Mouse (Mus musculus): Measurements from ENCODE around the gene Pkig.
"Not testable (repeated sequence)": the region's sequence is repeated elsewhere in the genome, so short reads cannot be mapped to it uniquely, and the experiment has no call there.

Pkig gene

GRCm38 (mm10) chr2:163643576-163643971 lies 14.6 kb upstream of the Pkig start:
- no peak for DNase-seq (ENCODE audit: low spot score)

- DNase-seq (ENCODE audit: low spot score) = no peak
Measured at GRCm38 (mm10) chr2:163644047-163644446, 14.1 kb upstream of the Pkig start.

DNA sequence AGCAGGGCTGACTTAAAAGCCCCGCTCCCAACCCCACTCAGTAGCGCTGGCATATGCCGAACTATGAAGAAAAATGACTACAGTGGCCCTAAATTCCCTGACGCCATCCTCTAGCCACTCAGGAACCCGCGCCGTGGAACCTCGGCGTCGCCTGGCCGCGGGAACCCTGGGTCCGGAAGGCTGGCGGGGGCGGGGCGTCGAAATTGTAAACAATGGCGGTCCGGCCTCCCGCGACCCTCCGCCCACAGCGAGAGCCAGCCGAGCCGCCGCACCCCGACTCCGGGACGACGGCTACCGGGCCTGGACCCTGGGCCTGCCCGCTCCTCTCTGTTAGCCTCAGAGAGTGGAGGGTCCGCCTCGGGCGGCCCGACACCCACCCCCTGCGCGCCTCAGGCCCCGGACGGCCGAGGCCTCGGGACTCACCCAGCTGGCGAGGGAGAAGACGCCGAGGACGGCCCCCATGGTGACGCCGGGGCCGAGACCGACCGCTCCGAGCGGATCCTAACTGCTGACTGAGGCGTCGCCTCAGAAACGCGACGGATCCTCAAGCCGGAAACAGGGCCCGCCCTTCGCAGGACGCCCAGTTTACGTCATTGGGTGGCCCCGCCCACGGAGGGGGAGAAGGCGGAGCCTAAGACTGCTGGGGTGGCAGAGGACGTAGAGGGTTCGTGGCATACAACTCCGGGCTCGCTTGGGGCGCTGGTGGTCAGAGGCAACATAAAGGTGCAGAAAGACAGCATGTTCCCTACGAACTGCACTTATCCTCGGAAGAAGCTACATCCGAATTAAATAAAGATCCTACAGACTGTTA lies 13.4 kb upstream of the Pkig start, which contains the start of gene Serinc3:
Serinc3 (minus strand) TSS at position 557 of the 811 bp plus-strand sequence.
- DNase-seq (ENCODE audit: low spot score) = peak; percentile 97

DNA sequence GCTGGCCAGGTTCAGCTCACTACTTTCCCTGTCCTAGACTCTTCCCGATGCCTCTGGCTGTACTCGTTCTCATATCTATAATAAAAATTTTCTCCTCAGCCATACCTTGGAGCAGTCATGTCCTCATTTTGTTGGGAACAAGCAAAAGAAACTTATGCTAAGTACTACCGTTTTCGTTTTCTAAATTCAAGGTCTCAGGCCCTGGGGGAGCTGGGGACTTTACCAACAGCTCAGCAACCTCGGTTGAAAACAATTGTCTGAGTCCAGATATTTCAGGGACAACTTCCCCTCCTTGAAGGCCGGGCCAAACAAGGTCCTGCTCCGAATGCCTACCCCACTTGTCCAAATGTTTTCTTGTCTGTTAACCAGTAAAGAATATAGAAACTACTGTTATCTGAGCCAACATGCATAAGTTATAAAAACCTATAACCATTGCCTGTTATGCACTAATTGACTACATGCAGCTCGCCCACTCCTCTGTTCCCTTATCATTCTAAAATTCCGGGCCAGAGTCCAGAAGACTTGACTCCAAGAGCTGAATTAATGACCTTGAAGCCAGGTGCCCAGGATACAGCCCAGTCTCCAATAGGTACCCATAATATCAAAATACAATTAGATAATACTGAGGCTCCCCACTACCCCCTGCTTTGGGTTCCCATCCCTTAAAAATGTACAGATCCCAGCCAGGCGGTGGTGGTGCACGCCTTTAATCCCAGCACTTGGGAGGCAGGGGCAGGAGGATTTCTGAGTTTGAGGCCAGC lies 12.3 kb upstream of the Pkig start:
- no peak for DNase-seq (ENCODE audit: low spot score)

- no peak for DNase-seq (ENCODE audit: low spot score)
Measured at GRCm38 (mm10) chr2:163646461-163647080, 11.6 kb upstream of the Pkig start.

- not testable (repeated sequence) for DNase-seq (ENCODE audit: low spot score)
Measured at GRCm38 (mm10) chr2:163655699-163656098, 2.5 kb upstream of the Pkig start.

GRCm38 (mm10) chr2:163657486-163657885 lies 700 bp upstream of the Pkig start:
- DNase-seq (ENCODE audit: low spot score) = no peak

- DNase-seq (ENCODE audit: low spot score) = no peak
Measured at GRCm38 (mm10) chr2:163658941-163659340, 755 bp downstream of the Pkig start.

DNA sequence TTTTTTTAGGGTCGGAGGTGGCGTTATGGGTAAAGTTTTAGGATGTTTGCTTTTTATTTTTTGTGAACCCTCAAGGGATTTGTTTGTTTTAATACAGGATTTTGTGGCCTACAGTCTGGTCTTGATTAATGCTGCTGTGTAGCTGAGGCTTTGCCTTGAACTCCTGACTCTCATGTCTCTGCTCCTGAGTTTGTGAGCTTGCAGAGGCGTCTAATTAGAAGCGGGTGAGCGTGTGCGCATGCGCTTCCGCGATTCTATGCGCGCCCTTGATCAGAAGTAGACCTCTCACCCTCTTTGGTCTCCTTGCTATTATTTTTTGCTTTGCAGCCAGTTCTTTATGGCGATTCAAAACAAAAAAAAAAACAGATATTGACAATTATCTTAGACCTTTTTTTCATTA lies 1.2 kb downstream of the Pkig start:
- no peak for DNase-seq (ENCODE audit: low spot score)

- DNase-seq (ENCODE audit: low spot score) = no peak
Measured at GRCm38 (mm10) chr2:163660103-163660701, 2.0 kb downstream of the Pkig start.

DNA sequence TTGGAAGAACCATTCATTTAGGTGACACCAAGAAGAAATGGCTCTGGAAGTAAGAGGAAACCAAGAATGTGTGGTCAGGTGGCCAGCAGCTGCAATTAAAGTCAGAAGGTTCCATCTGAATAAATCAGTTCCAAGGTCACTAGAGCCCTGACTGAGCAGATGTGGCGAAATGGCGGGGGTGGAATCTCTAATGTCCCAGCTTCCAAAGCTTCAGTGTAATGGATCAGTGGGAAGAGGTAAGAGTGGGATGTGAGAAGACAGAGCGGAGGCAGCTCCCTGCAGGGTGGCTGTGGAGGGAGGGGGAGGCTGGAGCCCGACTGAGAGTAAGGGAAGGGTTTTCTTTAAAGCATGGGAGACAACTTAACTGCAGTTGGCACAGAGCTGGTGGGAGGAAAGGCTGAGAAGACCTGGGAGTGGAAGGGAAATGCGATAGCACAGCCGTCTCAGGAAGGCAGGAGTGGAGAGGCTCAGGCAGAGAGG lies 3.2 kb downstream of the Pkig start:
- DNase-seq (ENCODE audit: low spot score) = no peak

GRCm38 (mm10) chr2:163662076-163662475 lies 3.9 kb downstream of the Pkig start:
- DNase-seq (ENCODE audit: low spot score) = no peak

DNA sequence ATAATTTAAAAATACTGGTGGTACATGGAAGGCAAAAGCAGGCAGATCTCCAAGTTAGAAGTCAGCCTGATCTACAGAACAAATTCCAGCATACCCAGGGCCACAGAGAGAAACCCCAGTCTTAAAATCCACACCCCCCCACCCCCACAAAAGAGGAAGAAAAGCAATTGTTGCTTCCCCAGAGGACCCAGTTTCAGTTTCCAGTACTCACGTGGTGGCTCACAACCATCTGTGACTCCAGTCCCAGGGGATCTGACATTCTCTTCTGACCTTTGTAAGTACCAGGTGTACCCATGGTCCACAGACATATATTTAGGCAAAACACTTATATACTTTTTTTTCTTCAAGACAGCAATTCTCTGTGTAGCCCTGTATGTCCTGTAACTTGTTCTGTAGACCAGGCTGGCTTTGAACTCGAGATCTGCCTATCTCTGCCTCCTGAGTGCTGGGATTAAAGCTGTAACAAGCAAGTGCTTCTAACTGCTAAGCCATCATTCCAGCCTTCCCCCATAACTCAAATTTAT lies 4.6 kb downstream of the Pkig start:
- DNase-seq (ENCODE audit: low spot score) = no peak

DNA sequence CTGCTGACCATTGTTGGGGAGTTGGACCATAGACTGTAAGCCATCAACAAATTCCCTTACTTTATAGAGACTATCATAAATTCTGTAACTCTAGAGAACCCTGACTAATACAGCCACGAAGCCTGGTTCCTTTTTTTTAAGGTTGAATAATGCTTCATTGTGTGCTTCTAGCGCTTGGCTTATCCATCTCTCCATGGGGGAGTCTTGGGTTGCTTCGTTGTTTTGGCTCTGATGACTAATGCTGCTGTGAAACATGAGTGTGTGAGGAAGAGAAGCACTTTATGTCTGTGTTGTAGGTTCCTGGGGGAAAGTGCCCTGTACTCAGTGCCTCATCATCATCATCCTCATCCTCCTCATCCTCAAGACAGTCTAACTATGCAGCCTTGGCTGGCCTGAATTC lies 5.7 kb downstream of the Pkig start:
- no peak for DNase-seq (ENCODE audit: low spot score)

- DNase-seq (ENCODE audit: low spot score) = no peak
Measured at GRCm38 (mm10) chr2:163667045-163667444, 8.9 kb downstream of the Pkig start.

- DNase-seq (ENCODE audit: low spot score) = no peak
Measured at GRCm38 (mm10) chr2:163670872-163671594, 12.8 kb downstream of the Pkig start.

DNA sequence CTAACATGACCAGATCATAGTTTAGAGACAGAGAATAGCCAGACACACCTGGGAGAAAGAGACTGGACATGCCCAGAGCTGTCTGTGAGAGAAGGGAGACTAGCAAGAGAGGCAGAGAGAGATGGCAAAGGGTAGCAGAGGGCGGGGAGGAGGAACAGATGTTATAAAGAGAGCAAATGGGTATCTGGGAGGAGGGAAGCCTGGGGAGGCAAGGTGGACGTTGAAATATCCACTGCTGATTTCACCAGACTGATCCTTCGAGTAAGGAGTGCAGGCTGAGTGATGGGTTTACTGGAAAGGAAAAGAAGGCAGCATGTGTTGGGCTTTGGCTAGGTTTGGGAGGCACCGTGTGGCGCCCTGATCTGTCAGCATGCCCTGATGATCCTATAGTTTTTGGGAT lies 16.2 kb downstream of the Pkig start:
- no peak for DNase-seq (ENCODE audit: low spot score)

DNA sequence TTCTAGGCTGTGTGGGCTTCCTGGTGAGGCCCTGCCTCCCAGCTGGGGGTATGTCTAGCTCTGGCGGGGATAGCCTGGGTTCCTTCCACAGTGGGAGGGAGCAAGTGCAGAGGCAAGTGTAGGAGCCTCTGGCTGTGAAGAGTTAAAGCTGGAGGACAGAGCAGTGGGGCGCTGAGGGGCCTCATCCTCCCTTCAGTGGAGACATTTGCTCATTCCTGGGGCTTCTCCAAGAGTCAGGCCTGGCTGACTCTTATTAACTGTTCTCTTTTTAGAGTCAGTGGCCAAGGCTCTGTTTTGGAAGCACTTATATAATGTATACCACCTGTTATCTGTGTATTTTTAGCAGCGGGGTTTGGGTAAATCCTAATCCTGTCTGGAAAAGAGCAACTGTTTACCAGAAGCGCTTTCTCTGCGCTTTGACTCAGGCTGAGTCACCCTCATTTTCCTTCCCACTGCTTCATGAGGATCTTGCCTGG lies 17.0 kb downstream of the Pkig start:
- no peak for DNase-seq (ENCODE audit: low spot score)

DNA sequence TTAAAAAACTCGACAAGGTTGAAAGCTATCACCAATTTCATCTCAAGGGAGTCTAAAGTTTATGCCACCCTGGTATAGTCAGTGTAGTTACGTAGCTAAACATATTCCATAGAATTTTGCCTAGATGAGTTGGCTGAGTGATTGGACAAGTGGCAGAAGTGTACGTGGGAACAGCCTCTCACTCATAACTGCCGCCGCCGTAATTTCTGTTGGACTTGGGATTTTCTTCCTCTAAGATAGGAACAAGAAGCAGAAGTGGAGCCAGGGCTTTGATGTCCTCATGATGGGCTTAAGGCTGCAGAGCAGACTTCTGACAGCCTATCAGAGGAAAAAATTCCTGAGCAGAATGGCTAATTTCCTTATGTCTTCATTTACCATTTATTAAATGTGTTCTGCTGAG lies 17.5 kb downstream of the Pkig start:
- DNase-seq (ENCODE audit: low spot score) = no peak

GRCm38 (mm10) chr2:163676321-163676720 lies 18.1 kb downstream of the Pkig start:
- no peak for DNase-seq (ENCODE audit: low spot score)

DNA sequence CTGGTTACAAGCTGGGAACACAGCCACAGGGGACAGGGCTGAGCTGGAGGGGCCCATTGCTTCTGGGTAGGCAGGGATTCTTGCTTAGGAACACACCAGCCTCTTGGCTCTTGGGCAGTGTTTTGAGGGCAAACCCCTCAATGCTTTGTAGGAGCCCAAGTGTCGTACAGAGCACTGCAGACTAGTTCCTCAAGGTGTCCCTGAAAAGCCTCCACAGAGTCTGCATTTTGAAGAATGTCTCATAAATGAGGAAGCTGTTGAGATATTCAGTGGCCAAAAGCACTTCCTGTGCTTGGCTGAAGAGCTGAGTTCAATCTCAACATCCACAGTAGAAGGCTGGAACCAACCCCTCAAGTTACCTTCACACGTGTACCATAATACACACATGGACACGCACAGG lies 18.6 kb downstream of the Pkig start:
- no peak for DNase-seq (ENCODE audit: low spot score)
